In the genomic region with DNA sequence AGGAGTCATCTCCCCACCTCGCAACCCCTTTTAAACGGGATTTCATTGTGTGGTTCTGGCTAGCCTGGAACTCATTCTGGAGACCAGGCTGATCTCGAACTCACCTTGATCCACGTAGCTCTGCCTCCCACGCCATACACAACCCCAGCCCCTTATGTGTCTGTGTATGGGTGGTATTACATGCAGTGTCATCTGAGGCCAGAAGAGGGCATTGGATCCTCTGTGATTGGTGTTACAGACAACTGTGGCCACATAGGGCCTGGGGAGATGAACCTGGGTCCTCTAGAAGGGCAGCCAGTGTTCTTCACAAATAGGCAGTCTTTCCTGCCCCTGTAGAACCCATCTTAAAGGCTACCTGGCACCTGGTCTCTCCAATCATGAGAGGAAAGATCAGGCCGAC, we compare ENCODE assay signal across 13 mouse cellular contexts. TPM values are rescaled to one million over a fixed set of nuclear protein-coding genes. Genes with fewer than 3 reads are reported as not detected.
DNase-seq lines count a peak whose midpoint lies in the region; ATAC-seq and TF ChIP-seq lines count a peak whose summit lies in the region.
"Had no signal": no experiment of that assay in that cellular context is flagged by ENCODE, and none has a peak within 500 bp of the region (broad histone marks: within the 10 kb centered on the region; RNA-seq: fewer than 3 reads in every experiment).

No protein-coding gene starts in this region.

- no peak overlapping the region for H3K4me2 ChIP-seq in liver, embryonic 14.5 days (ENCODE audit: low read depth)
- no peak overlapping the region for H3K4me2 ChIP-seq in liver, embryonic 11.5 days

- DNase-seq in embryo, embryonic 10 days (ENCODE audit: low spot score): peak; percentile 27
- no peak for DNase-seq in embryo, embryonic 9.5 days (ENCODE audit: extremely low spot score)
- no peak for DNase-seq in liver, embryonic 14.5 days (ENCODE audit: low read depth in 3 of 3, low spot score in 3 of 3)
- no peak for DNase-seq in liver, embryonic 11.5 days (ENCODE audit: low spot score)
- DNase-seq in cerebellum, adult 9-10 months: no peak
- DNase-seq in heart, adult 9 months (ENCODE audit: low spot score in 2 of 2): no peak
- DNase-seq: lung, adult 2 months; right cerebral cortex, postnatal 25 days had no signal

- peak; percentile 45 for TF ChIP-seq CTCF in liver, embryonic 14.5 days (IDR thresholded peaks at IDR 0.05; ENCODE audit: low read depth)
- TF ChIP-seq CTCF in E14TG2a.4 (conservative IDR thresholded peaks at IDR 0.05; ENCODE audit: low read length): peak; percentile 33
- peak; percentile 23; the same call in 1 of the 2 replicates for TF ChIP-seq CTCF in cortical plate, adult 2 months (IDR thresholded peaks at IDR 0.05; ENCODE audit: extremely low read depth, insufficient read depth, low read length)

- ATAC-seq in liver, embryonic 14.5 days (ENCODE audit: insufficient read depth): no peak
- ATAC-seq in liver, embryonic 11.5 days (replicated peaks; ENCODE audit: low FRiP score): no peak
- ATAC-seq: forebrain, embryonic 14.5 days had no signal

- H3K9ac ChIP-seq in liver, embryonic 14.5 days (replicated peaks): no peak overlapping the region
- H3K9ac ChIP-seq in liver, embryonic 11.5 days (ENCODE audit: low read depth, low read length): no peak overlapping the region

- H3K4me1 ChIP-seq in liver, embryonic 14.5 days (replicated peaks; ENCODE audit: control insufficient read depth in 2 of 2, insufficient read depth in 2 of 2, low read length in 1 of 2): no peaks in the 10 kb centered on the region
- H3K4me1 ChIP-seq in liver, embryonic 11.5 days (replicated peaks; ENCODE audit: control insufficient read depth, insufficient read depth, low read length): 0 out of 2 replicates have a peak, but pooled peaks cover 5% of the 10 kb centered on the region
- H3K4me1 ChIP-seq in E14TG2a.4 (replicated peaks; ENCODE audit: low read depth, low read length): peaks cover 42% of the 10 kb centered on the region
- no peaks in the 10 kb centered on the region for H3K4me1 ChIP-seq in cortical plate, adult 2 months (ENCODE audit: control insufficient read depth, insufficient read depth, low read length)

- 62% methylated on average over 6 of the region's 6 CpGs for WGBS in liver, embryonic 14.5 days (ENCODE audit: insufficient replicate concordance)
- 67% methylated on average over 6 of the region's 6 CpGs for WGBS in liver, embryonic 11.5 days

- H3K27ac ChIP-seq in liver, embryonic 14.5 days: no peak overlapping the region
- no peak overlapping the region for H3K27ac ChIP-seq in liver, embryonic 11.5 days (ENCODE audit: low read depth, low read length)
- H3K27ac ChIP-seq in cortical plate, adult 2 months (ENCODE audit: insufficient read depth, low read length): no peak overlapping the region

- H3K36me3 ChIP-seq in liver, embryonic 14.5 days (replicated peaks; ENCODE audit: control insufficient read depth, insufficient read depth, low read depth): no peaks in the 10 kb centered on the region
- no peaks in the 10 kb centered on the region for H3K36me3 ChIP-seq in liver, embryonic 11.5 days (ENCODE audit: control insufficient read depth, insufficient read depth, low read length)
- 0 out of 2 replicates have a peak, but pooled peaks cover 6% of the 10 kb centered on the region for H3K36me3 ChIP-seq in E14TG2a.4 (ENCODE audit: insufficient read depth, low read length)

- TF ChIP-seq EP300 in liver, embryonic 14.5 days (IDR thresholded peaks at IDR 0.05; ENCODE audit: low read depth): no peak

- peaks cover 16% of the 10 kb centered on the region for H3K27me3 ChIP-seq in liver, embryonic 14.5 days (ENCODE audit: control insufficient read depth, insufficient read depth, low read length)
- H3K27me3 ChIP-seq in liver, embryonic 11.5 days (replicated peaks; ENCODE audit: control insufficient read depth, insufficient read depth, low read length): peaks cover 17% of the 10 kb centered on the region
- H3K27me3 ChIP-seq in E14TG2a.4 (ENCODE audit: insufficient read depth, low read length): peaks cover 21% of the 10 kb centered on the region

- TF ChIP-seq POLR2A in cortical plate, adult 2 months (IDR thresholded peaks at IDR 0.05; ENCODE audit: extremely low read depth, insufficient read depth, low read length): no peak

- no peaks in the 10 kb centered on the region for H3K9me3 ChIP-seq in liver, embryonic 14.5 days (ENCODE audit: control insufficient read depth, low read length)
- no peaks in the 10 kb centered on the region for H3K9me3 ChIP-seq in liver, embryonic 11.5 days (ENCODE audit: control insufficient read depth, low read length)
- no peaks in the 10 kb centered on the region for H3K9me3 ChIP-seq in E14TG2a.4 (ENCODE audit: low read length)

- no peak overlapping the region for H3K4me3 ChIP-seq in liver, embryonic 14.5 days (ENCODE audit: insufficient read depth in 1 of 2, low read depth in 2 of 2, low read length in 2 of 2)
- H3K4me3 ChIP-seq in liver, embryonic 11.5 days (ENCODE audit: low read depth, low read length): no peak overlapping the region
- peak overlapping the region; percentile 72 for H3K4me3 ChIP-seq in E14TG2a.4 (replicated peaks; ENCODE audit: low read length)
- no peak overlapping the region for H3K4me3 ChIP-seq in cortical plate, adult 2 months (ENCODE audit: insufficient read depth, low read length)

RNA-seq across cellular contexts. Expression of gene Gal3st3, which starts 8.1 kb away (rescaled TPM):
- 0.03 and 0.08 TPM in 2 replicates for polyA plus RNA-seq in liver, embryonic 14.5 days (2012; rRNA removed)
- 0.04 TPM in 1 of 2 replicates, not detected in the other for polyA plus RNA-seq in liver, embryonic 14.5 days (2014; fragmentation: Nextera tagmentation; extraction: Ambion mirVana)
- 1.6 and 2.1 TPM in 2 replicates for polyA plus RNA-seq in liver, embryonic 11.5 days (2014; fragmentation: Nextera tagmentation; extraction: Ambion mirVana)
- 61.9 and 62.3 TPM in 2 replicates for polyA plus RNA-seq in cortical plate, adult 2 months (2012; rRNA removed)

RNA-seq across cellular contexts. Expression of gene Sf3b2, which starts 11.0 kb away (rescaled TPM):
- 45.0 and 52.5 TPM in 2 replicates for polyA plus RNA-seq in liver, embryonic 14.5 days (2012; rRNA removed)
- 98.4 and 116 TPM in 2 replicates for polyA plus RNA-seq in liver, embryonic 14.5 days (2014; fragmentation: Nextera tagmentation; extraction: Ambion mirVana)
- 285 and 290 TPM in 2 replicates for polyA plus RNA-seq in liver, embryonic 11.5 days (2014; fragmentation: Nextera tagmentation; extraction: Ambion mirVana)
- 151 and 159 TPM in 2 replicates for polyA plus RNA-seq in cortical plate, adult 2 months (2012; rRNA removed)

RNA-seq across cellular contexts. Expression of gene Catsper1, which starts 29.3 kb away (rescaled TPM):
- polyA plus RNA-seq in liver, embryonic 14.5 days (2012; rRNA removed): not detected in 2 replicates
- polyA plus RNA-seq in liver, embryonic 14.5 days (2014; fragmentation: Nextera tagmentation; extraction: Ambion mirVana): not detected in 2 replicates
- polyA plus RNA-seq in liver, embryonic 11.5 days (2014; fragmentation: Nextera tagmentation; extraction: Ambion mirVana): not detected in 2 replicates
- polyA plus RNA-seq in cortical plate, adult 2 months (2012; rRNA removed): not detected in 2 replicates
- polyA plus RNA-seq: embryonic facial prominence, embryonic 11.5 days; forebrain, embryonic 14.5 days; lung, adult 2 months; stomach, embryonic 16.5 days had no signal

RNA-seq across cellular contexts. Expression of gene Pacs1, which starts 33.4 kb away (rescaled TPM):
- polyA plus RNA-seq in liver, embryonic 14.5 days (2012; rRNA removed): 8.3 and 10.5 TPM in 2 replicates
- polyA plus RNA-seq in liver, embryonic 14.5 days (2014; fragmentation: Nextera tagmentation; extraction: Ambion mirVana): 8.2 and 9.9 TPM in 2 replicates
- polyA plus RNA-seq in liver, embryonic 11.5 days (2014; fragmentation: Nextera tagmentation; extraction: Ambion mirVana): 27.0 and 30.3 TPM in 2 replicates
- 47.0 and 47.8 TPM in 2 replicates for polyA plus RNA-seq in cortical plate, adult 2 months (2012; rRNA removed)

RNA-seq across cellular contexts. Expression of gene Cst6, which starts 43.1 kb away (rescaled TPM):
- 0.01 and 0.06 TPM in 2 replicates for polyA plus RNA-seq in liver, embryonic 14.5 days (2012; rRNA removed)
- 0.43 TPM in 1 of 2 replicates, not detected in the other for polyA plus RNA-seq in liver, embryonic 14.5 days (2014; fragmentation: Nextera tagmentation; extraction: Ambion mirVana)
- not detected in 2 replicates for polyA plus RNA-seq in liver, embryonic 11.5 days (2014; fragmentation: Nextera tagmentation; extraction: Ambion mirVana)
- polyA plus RNA-seq in cortical plate, adult 2 months (2012; rRNA removed): 22.3 and 23.9 TPM in 2 replicates

Comparison
In these comparisons a context has a peak if more than half of its experiments do, and no peak if none do; other contexts are left out.
1. RNA of gene Gal3st3, which starts 8.1 kb away (polyA plus RNA-seq): 61.9 to 62.3 TPM in cortical plate, adult 2 months; 1.6 to 2.1 TPM in liver, embryonic 11.5 days and 0.03 to 0.08 TPM in liver, embryonic 14.5 days; every median in the first group is over 10 times any median in the second.
2. Peak in every context shown above with its lines, with median percentiles within 50 percentile points of each other: CTCF ChIP-seq.